Mouse (Mus musculus) left cerebral cortex, adult 11 months (tissue): ENCODE measurements at regions not wholly inside any gene's neighbourhood (a gene's known extent, or its start where the extent isn't known, plus 50 kb on each side); places are given as distances from the start of the nearest gene placed in this dataset.
A peak's percentile ranks its signal among the peaks of the same experiment; 100 is the strongest.

Experiments
- DNase-seq: peaks from one replicate; pipeline ENCODE4 v3.0.0; 2022; ENCODE audit warnings: low spot score

DNA sequence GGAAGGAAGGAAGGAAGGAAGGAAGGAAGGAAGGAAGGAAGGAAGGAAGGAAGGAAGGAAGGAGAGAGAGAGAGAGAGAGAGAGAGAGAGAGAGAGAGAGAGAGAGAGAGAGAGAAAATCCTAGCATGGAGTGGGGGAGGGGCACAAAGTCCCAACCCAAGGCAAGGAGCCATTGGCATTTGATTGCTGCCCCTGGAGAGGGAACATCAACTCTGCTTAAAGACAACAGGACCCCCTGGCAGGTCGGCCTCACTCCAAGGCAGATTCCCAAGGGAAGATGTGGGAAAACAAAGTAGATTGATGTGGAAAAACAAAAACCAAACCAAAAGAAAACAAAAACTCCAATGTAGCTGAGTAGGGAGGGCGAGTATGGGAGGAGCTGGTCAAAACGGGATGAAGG lies 49.9 kb upstream of the Fzd10 start:
- no peak for DNase-seq

DNA sequence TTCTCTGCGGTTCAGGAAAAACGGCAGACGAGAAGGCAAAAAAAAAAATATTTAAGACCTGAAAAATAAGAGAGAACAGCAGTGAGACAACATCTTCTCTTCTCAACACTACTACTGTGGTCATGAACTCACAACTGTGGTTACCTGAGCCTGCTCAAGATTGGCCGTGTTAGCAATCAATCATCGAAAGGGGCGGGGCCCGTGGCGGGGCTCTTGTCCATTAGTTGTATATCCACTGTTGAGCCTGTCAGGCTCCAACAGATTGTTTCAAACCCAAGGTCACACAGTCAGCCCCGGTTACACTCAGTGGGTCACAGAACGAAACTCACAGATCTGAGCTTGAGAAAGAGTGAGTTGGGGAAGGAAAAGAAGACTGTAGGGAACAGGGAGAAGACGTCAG lies 50.8 kb upstream of the Fzd10 start:
- no peak for DNase-seq

DNA sequence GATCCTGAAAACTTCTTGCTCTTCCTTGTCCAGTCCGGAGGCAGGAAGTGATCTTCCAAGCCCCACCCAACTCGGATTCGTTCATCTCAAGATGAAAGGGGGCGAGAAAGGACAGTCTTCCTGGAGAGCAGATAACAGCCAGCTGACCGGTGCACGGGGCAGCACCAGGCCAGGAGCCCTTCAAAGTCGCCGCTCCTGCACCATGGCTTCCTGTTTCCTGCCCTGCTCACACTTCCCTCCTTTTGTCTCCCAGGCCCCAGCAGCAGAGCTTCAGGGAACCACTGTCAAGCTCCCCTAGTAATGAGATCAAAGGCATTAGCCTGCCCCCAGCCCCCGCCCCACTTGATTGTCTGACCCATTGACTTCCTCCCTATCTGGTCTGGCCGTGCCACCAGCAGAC lies 58.6 kb upstream of the Fzd10 start:
- no peak for DNase-seq

DNA sequence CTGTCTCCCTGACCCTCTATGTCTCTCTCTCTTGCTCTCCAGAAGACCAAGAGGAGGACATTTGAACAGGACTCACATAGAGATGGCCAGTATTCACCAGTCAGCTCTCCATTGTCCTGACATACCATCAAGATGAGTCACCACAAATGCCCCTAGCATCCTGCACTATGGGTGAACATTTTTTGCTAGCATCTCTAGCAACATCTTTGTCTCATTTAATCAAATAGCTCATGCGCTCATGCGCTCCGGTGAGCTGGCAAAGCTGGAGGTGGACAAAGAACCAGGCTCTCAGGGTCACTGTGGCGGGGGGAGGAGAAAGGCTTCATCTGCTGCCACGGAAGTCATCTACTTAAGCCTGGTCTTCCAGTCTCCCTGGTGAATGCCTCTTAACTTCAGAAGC lies 62.0 kb upstream of the Fzd10 start:
- DNase-seq = no peak

DNA sequence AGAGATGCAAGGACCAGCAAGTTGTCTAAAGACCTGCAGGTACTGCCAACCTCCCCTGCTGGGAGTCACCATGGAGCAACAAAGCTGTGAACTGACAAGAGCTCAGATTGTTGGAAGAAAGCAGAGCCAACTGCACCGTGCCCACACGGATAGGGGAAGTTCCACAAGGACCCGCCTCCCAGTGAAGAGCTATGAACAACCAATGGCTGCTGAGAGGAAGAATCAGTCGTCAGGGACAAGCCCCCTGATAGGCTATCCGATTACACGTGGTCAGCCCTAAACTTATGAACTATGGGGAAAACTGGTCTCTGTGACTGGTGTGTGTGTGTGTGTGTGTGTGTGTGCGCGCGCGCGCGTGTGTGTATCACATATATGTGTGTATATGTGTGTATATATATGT lies 63.4 kb upstream of the Fzd10 start:
- no peak for DNase-seq

DNA sequence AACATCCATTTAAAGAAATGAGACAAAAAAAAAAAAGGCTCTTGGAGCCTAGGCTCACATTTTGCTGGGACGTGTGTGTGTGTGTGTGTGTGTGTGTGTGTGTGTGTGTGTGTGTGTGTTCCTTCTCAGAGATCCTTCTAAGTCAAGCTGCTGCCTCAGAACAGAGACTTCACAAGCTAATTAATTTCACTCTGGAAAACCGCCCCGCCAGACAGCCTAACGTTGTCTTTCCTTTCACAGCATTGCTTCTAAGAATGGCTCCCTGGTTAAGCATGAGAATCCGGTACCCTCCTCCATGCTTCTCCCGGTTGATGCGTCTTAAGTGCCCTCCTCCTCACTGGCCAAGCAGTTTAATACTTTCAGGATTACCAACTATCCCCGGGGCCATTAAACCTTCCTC lies 64.3 kb upstream of the Fzd10 start:
- no peak for DNase-seq

DNA sequence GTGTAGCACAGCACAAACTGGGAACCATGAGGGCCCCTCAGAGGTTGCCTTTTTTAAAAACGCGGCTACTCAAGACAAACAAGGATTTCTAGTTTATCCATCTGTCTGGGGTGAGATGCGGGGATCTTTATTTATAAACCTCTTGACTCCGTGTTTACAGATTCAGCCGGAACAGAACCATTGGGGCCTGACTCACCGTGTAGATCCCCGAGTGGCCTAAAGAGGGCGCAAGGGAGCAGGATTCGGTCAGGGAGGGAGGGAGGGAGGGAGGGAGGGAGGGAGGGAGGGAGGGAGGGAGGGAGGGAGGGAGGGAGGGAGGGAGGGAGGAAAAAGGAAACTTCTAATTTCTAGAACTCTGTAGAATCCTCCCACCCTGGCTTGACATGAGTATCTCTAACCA lies 73.4 kb upstream of the Fzd10 start:
- DNase-seq = no peak

DNA sequence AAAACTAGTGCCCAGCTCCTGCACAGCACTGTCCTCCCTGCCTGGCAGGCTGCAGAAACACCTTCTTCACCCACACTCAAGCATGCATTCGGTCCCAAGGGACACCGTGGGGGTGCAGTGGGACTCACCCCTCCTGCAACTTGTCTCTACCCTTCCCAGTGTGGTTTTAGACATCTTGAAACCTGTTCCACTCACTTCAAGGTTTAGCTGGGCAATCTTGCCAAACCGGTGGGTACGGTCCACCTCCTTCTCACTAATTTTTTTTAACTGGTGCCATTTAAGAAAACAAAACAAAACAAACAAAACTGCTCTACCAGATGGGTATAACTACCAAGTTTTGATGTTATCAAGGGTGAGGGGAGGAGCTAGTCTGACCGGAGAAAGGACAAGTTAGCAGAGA lies 74.2 kb upstream of the Fzd10 start:
- no peak for DNase-seq

DNA sequence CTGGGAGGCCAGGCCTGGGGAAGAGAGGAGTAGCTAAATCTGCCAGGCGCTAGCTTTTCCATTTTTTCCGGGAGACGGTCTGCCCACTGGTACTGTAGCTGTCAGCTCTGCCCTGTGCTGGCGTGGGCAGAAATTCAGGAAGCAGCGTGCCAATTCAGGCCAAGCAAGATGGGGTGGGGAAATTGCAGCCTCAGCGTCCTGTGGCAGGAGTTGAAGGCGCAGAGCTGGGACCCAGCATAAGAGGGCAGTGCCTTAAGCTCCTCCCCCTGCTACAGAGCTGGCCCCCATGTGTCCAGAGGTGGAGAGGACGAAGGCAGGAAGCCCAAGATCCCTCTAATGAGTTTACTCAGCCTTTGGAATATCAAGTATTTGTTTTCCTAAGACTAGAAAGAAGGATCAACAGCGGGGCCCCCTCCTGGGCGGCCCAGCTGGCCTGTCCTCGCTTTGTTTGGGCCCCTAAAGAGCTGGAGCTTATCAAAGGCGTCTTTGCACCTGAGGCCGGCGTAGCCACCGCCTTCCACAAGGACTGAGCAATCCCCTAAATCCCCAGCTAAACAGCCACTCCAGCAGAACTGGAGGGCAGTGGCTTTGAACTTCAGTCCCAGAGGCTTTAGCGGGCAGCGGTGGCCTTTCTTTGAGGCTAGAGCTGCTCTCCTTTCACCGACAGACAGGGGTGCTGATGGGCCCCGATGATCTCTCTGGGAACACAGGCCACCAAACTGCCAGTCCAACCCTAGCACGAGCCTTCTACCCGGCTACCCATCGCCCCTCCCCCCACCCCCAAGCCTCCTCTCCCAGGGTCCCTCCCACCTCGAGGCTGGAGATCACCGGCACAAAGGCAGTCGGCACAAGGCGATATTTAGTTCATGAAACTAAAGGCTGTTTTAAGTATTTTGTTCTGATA lies 76.0 kb upstream of the Fzd10 start:
- no peak for DNase-seq

DNA sequence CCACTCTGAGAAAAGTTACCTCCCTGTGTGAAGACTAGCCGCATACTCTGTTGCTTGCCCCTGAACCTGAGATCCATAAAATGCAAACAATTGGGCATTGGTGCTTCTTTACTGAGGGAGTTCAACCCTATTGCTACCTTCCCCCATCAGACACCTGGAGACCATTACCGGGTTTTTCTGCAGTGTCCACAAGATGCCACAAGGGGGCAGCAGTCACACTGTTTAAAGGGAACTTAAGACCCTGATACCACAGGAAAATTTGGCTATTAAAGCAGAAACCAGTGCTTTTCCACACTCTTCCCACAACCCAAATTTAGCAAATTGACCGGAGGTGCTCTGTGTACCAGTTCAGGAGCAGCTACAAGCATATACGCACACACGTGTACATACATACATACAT lies 78.0 kb upstream of the Fzd10 start:
- no peak for DNase-seq

DNA sequence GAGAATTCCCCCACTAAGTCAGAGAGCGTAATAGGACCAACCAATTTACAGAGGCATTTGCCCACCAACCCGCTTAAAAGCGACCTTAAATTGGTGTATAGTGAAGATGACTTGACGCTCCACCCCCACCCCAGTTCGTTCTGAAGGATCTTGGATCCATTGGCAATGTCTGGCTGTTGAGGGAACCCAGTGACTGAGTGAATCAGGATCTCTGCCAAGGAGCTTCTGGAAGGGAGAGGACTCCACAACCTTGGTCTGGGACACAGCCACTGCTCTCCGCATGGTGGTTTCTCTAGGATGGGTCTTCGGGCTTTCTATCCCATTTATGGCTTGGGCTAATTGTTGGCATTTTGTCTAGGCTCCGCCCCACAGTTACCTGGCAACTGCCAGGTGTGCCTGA lies 83.3 kb upstream of the Fzd10 start:
- no peak for DNase-seq

DNA sequence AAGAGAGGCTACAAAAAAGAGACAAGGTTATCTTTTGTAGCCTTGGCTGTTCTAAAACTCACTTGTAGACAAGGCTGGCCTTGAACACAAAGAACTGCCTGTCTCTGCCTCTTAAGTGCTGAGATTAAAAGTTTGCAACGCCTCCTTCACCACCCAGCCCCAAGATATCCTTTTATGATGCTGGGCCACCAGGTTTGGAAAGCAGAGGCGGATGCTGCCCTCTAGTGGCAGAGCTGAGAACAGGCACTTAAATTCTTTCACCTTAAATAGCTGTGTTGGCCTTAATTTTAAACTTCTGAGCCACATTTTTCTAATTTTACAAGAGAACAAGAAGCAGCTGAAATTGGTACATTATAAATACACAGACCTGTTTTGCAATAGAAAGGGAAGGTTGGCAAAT lies 82.5 kb upstream of the Tmem132d start:
- DNase-seq = no peak

DNA sequence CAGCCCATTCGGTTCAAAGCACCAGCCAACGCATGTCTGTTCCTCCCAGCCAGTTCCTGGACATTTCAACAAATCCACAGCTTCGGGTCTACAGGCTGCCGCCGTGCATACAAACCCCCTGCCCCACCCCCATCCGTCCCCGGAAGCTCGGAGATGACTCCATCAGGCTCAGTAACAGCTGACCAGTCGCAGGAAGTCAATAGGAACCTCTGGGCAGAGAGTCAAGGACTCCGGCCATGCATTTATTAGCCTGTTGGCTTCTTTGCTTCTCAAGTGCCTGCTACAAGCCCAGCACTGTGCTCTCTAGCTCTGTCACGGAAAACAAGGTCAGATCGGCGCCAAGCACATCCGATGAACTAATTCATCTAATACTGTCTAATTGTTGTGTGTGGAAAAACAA lies 80.4 kb upstream of the Tmem132d start:
- peak; percentile 57 for DNase-seq

DNA sequence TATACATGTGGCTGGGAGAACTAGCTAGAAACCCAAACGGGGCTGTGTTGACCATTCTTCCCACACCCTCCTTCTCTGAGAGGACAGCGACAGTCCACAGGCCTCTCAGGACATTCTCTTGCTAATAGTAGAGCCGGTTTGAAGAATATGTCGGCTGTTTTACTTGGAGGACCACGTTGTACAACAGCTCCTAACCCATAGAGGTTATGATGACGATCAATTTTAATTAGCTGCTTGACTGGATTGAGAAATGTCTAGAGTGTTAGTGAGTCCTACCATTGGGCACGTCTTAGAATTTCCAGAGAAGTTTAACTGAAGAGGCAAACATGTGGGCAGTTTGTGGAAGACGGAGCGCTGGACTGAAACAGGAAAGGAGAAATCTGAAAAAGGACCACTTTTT lies 79.7 kb upstream of the Tmem132d start:
- DNase-seq = no peak

DNA sequence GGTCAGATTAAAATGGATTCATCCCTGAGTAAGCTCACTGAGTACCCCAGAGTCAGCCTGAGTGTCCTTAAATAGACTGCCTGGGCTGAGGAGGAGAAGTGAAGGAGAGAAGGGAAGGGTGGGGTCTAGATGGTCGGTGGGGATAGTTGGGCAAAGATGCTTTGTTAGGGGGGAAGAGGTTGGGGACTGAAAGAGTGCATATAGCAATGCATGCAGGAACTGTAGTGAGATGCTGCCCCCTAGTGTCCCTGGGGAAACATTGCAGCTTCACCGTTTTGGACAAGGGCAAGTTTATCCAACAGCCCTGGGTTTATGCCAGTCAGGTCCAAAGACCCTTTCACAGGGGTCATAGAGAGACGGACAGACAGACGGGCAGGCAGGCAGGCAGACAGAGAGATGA lies 71.6 kb upstream of the Tmem132d start:
- no peak for DNase-seq

DNA sequence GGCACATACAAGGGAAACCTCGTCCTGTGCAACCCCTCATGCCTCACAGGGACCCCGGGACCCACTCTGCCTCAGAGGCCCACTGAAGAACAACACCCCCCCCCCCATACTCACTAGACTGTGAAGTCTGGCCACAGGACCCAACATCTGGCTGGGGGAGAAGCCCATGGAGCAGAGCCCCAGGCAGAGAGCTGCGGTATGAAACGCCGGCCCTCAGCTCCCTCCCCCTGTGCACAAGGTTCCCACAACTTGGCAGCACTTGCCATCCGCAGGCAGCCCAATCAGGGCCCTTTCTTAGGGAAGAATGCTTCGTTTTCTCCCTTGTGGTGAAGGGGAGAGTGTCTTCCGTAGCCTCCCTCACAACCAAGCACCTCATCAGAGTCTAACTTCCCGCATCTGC lies 66.6 kb upstream of the Tmem132d start:
- DNase-seq = no peak

DNA sequence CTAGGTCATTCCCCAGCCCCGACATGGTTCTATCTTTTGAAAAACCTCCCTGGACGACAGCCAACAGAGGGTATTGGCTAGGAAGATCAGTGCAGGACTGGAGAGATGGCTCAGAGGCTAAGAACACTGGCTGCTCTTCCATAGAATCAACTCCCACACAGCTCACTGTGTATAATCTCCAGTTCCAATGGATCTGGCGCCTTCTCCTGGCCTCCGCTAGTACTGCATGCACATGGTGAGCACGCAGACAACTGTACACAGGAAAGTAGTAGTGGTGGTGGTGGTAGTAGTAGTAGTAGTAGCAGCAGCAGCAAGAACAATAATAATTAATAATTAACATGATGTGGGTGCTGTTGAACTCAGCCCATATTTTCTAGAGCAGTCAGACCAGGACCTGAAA lies 66.2 kb upstream of the Tmem132d start:
- no peak for DNase-seq

DNA sequence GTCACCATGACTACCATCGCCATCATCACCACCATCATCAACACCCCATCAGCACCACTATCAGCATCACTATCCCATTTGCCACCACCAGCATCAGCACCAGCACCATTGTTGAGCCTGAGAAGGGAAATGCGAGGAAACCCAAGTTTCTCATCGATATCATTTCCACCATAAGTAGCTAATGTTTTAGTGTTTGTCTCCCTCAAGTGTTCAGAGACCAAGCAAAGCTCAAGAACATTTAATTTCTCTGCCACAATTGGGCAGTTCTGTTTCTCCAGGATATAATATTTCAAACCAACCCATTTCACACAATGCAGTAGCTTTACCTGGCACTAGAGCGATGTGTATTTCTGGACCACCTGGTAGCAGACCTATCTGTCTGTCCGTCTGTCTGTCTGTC lies 59.7 kb upstream of the Tmem132d start:
- no peak for DNase-seq

DNA sequence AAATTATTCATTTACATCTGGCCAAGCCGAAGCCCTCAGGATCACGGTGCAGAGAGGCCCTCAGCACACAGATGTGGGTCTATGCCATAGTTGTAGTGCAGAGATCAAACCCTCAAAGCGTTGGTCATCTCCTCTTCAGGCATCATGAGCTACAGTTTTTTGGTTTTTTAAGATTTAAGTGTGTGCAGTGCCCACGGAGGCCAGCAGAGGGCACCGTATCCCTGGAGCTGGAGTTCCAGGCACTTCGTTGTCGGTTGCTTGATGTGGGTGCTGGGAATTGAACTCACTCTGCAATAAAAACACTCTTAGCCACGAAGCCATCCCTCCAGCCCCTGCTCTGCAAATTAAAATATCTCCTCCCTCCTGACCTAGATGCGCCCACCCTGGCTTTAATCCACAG lies 58.3 kb upstream of the Tmem132d start:
- no peak for DNase-seq

DNA sequence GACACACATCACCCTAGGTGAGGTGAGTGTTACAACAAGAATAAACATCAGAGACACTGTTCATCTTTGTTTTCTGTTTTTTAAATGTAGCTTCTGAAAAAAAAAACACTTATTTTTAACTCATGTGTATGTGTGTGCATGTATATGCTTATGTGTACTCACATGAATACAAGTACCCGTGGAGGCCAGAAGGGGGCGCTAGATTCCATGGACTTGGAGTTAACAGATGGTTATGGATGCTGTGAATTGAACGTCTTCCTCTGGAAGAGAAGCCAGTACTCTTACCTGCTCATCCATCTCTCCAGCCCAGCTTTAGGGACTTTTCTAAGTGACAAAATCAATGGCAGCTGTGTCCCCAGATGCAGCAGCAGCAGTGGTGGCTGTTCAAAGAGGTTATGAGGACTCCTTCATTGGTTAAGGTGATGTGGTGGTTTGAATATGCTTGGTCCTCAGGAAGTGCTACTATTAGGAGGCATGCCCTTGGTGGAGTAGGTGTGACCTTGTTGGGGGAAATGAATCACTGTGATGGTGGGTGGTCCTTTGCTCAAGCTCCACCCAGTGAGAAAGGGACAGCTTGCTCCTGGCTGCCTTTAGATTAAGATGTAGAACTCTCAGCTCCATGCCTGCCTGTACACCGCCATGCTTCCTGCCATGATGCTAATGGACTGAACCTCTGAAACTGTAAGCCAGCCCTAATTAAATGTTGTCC lies 56.1 kb upstream of the Tmem132d start:
- DNase-seq = no peak

DNA sequence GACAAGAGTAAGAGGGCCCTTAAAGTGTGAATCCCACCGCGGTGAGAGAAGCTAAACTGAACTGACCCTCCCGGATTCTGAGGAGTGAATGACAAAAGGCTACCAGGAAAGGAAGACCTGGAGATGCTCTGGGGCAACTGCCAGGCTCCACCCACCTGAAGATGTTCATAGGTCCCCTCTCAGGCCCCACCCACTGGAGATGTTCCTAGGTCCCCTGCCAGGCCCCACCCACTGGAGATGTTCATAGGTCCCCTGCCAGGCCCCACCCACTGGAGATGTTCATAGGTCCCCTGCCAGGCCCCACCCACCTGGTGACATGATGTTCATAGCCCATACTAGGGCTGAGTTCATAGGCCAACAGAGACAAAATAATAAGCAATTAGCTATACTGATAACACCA lies 54.5 kb upstream of the Tmem132d start:
- no peak for DNase-seq

DNA sequence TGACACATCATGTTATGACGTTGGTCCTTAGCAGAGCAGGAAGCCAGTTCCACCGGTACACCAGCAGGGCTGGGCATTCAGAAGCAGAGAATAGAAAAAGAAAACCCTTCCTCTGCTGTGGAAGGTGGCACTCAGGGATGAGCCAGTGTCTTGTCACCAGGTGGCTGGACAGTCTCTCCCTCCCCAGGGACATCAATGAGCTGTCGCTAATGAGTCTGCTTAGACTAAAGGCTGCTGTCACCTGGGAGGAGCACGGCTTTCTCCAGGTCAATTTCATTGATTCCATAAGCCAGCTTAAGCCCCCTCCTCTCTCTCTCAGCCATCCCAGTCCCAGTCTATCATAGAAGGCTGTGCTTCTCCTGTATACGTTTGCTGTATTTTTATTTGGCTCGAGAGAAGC lies 51.2 kb upstream of the Tmem132d start:
- DNase-seq = no peak

DNA sequence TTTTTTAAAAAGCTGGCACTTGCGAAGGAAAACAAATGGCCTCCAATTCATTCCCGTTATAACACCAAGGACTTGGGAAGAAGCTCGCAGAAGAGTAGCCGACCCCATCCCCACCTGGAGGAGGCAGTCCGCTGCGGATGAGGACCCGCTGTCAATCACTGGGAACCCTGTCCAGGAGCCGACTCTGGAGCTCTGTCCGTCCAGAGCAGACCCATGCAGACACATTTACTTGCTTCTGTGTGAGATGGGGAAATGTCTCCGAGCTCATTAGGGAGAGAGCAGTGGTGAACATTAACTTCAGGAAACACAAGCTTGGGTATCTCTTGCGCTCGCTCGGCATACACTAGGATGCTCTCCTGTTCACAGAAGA lies 50.5 kb upstream of the Tmem132d start:
- no peak for DNase-seq
